Mouse (Mus musculus) forebrain, embryonic 16.5 days (tissue): ENCODE data around the gene Irak3. TPM values are rescaled to one million over a fixed set of nuclear protein-coding genes. Genes with fewer than 3 reads are reported as not detected.
"Not testable (repeated sequence)": the region's sequence is repeated elsewhere in the genome, so short reads cannot be mapped to it uniquely, and the experiment has no call there.

Experiments used
- ATAC-seq: fragments of 200-750 bp; cut with Nextera tagmentation; 2 replicates; pipeline ENCODE4 v1.8.0; 2017; ENCODE audit warnings: mild to moderate bottlenecking, moderate library complexity
- H3K27ac ChIP-seq: fragments of 300-500 bp; sonication (generic); 2 replicates; pipeline ENCODE4 v1.5.1; 2014; ENCODE audit warnings: low read length, control low read depth
- H3K27me3 ChIP-seq: fragments of 300-500 bp; sonication (generic); replicated peaks from 2 replicates; pipeline ENCODE4 v1.6.1; 2014; ENCODE audit warnings: low read length; ENCODE audit not compliant: control insufficient read depth, insufficient read depth
- H3K36me3 ChIP-seq: fragments of 300-500 bp; sonication (generic); 2 replicates; pipeline ENCODE4 v1.6.1; 2014; ENCODE audit not compliant: control insufficient read depth, insufficient read depth
- H3K4me1 ChIP-seq: fragments of 300-500 bp; sonication (generic); replicated peaks from 2 replicates; pipeline ENCODE4 v1.6.1; 2014; ENCODE audit warnings: low read length; ENCODE audit not compliant: control insufficient read depth, insufficient read depth
- H3K4me2 ChIP-seq: fragments of 300-500 bp; sonication (generic); 2 replicates; pipeline ENCODE4 v1.6.1; 2014; ENCODE audit warnings: mild to moderate bottlenecking, low read length, control low read depth
- H3K4me3 ChIP-seq: fragments of 300-500 bp; sonication (generic); replicated peaks from 2 replicates; pipeline ENCODE4 v1.5.1; 2014; ENCODE audit warnings: mild to moderate bottlenecking, low read length, control low read depth
- H3K9ac ChIP-seq: fragments of 300-500 bp; sonication (generic); replicated peaks from 2 replicates; pipeline ENCODE4 v1.6.1; 2014; ENCODE audit warnings: low read depth, low read length, control low read depth
- H3K9me3 ChIP-seq: fragments of 300-500 bp; sonication (generic); 2 replicates; pipeline ENCODE4 v1.6.1; 2016; ENCODE audit warnings: low read length; ENCODE audit not compliant: control insufficient read depth
- WGBS: fragments of 180-500 bp; shearing (Covaris S2); extraction: QIAGEN DNeasy Blood & Tissue Kit; methylation state at CpG from one replicate; pipeline ENCODE4 v1.1.7; 2014; 5-methylcytosine and 5-hydroxymethylcytosine counted together
- polyA plus RNA-seq: library from polyadenylated mRNA; unstranded; fragments of >200 nt; fragmentation: Nextera tagmentation; extraction: Ambion mirVana; gene quantifications from 2 replicates; pipeline ENCODE4 v1.2.1, GENCODE M21; 2015

Irak3 gene
- polyA plus RNA-seq, 1 experiment from 2014 or later: 0.23 TPM

- 100% methylated on average over 1 of the region's 1 CpGs for WGBS
- no peak overlapping the region for H3K27ac ChIP-seq
- H3K9ac ChIP-seq: no peak overlapping the region
- no peaks in the 10 kb centered on the region for H3K36me3 ChIP-seq
- no peaks in the 10 kb centered on the region for H3K9me3 ChIP-seq
- ATAC-seq: no peak
- no peak overlapping the region for H3K4me2 ChIP-seq
- peaks cover 6% of the 10 kb centered on the region for H3K4me1 ChIP-seq
- H3K27me3 ChIP-seq: no peaks in the 10 kb centered on the region
- no peak overlapping the region for H3K4me3 ChIP-seq
These were observed 86.7 kb downstream of the Irak3 start for GRCm38 (mm10) chr10:120115249-120115648.

GRCm38 (mm10) chr10:120114493-120114892 lies 87.4 kb downstream of the Irak3 start:
- H3K9me3 ChIP-seq: no peaks in the 10 kb centered on the region
- H3K27ac ChIP-seq: no peak overlapping the region
- H3K27me3 ChIP-seq: no peaks in the 10 kb centered on the region
- no peak overlapping the region for H3K4me2 ChIP-seq
- no peak overlapping the region for H3K4me3 ChIP-seq
- no peaks in the 10 kb centered on the region for H3K36me3 ChIP-seq
- 24% methylated on average over 7 of the region's 7 CpGs for WGBS
- no peak overlapping the region for H3K9ac ChIP-seq
- peaks cover 6% of the 10 kb centered on the region for H3K4me1 ChIP-seq
- no peak for ATAC-seq

- ATAC-seq: no peak
- Histone ChIP-seq H3K36me3 (no peaks in the 10 kb centered on the region), H3K9ac (no peak overlapping the region), H3K27ac (no peak overlapping the region), H3K4me3 (no peak overlapping the region), H3K9me3 (no peaks in the 10 kb centered on the region), H3K27me3 (no peaks in the 10 kb centered on the region), H3K4me1 (peaks cover 6% of the 10 kb centered on the region), H3K4me2 (no peak overlapping the region)
- 72% methylated on average over 6 of the region's 6 CpGs for WGBS
These were observed 88.0 kb downstream of the Irak3 start for GRCm38 (mm10) chr10:120113980-120114379.

GRCm38 (mm10) chr10:120113482-120113881 lies 88.4 kb downstream of the Irak3 start:
- H3K9ac ChIP-seq, H3K9me3 ChIP-seq, H3K36me3 ChIP-seq, H3K27ac ChIP-seq, H3K27me3 ChIP-seq, ATAC-seq, H3K4me1 ChIP-seq: not testable (repeated sequence)
- Histone ChIP-seq H3K4me3 (peak overlapping the region; percentile 70), H3K4me2 (peak overlapping the region; percentile 64)
- 75% methylated on average over 9 of the region's 9 CpGs for WGBS

- Histone ChIP-seq H3K27ac (peak within 1 kb of the TSS; percentile 36; the same call in 1 of the 2 replicates), H3K4me1 (peaks cover 6% of the 10 kb centered on the region), H3K4me3 (peak within 1 kb of the TSS; percentile 70), H3K9ac (peak within 1 kb of the TSS; percentile 62), H3K9me3 (no peaks in the 10 kb centered on the region), H3K4me2 (peak within 1 kb of the TSS; percentile 64), H3K27me3 (no peaks in the 10 kb centered on the region), H3K36me3 (no peaks in the 10 kb centered on the region)
- whole genome bisulfite sequencing: under 1% methylated on average over 55 of the region's 55 CpGs
- peak; percentile 100 for ATAC-seq
These were observed 89.2 kb downstream of the Irak3 start, which contains the start of gene Helb for GRCm38 (mm10) chr10:120112507-120113396. TSS of gene Helb (minus strand) at chr10:120112987.

- Histone ChIP-seq H3K9ac (no peak overlapping the region; the same call in 1 of the 2 replicates), H3K4me1 (peaks cover 6% of the 10 kb centered on the region), H3K36me3 (no peaks in the 10 kb centered on the region), H3K4me2 (peak overlapping the region; percentile 64), H3K27ac (no peak overlapping the region), H3K9me3 (no peaks in the 10 kb centered on the region), H3K4me3 (peak overlapping the region; percentile 70), H3K27me3 (no peaks in the 10 kb centered on the region)
- 69% methylated on average over 3 of the region's 3 CpGs for WGBS
- no peak for ATAC-seq
These were observed 90.1 kb downstream of the Irak3 start for GRCm38 (mm10) chr10:120111691-120112319.

- H3K9me3 ChIP-seq: no peaks in the 10 kb centered on the region
- WGBS: 74% methylated on average over 1 of the region's 1 CpGs
- ATAC-seq: no peak
These were observed 101.1 kb downstream of the Irak3 start for GRCm38 (mm10) chr10:120100806-120101205.

GRCm38 (mm10) chr10:120097564-120097963 lies 104.4 kb downstream of the Irak3 start:
- Histone ChIP-seq H3K27ac (no peak overlapping the region), H3K9ac (no peak overlapping the region), H3K36me3 (peaks cover 10% of the 10 kb centered on the region), H3K4me1 (no peaks in the 10 kb centered on the region), H3K4me3 (no peak overlapping the region), H3K4me2 (no peak overlapping the region), H3K27me3 (no peaks in the 10 kb centered on the region), H3K9me3 (no peaks in the 10 kb centered on the region)
- no peak for ATAC-seq
- WGBS: 93% methylated on average over 5 of the region's 5 CpGs

More at GRCm38 (mm10) chr10:120100806-120101205, 101.1 kb downstream of the Irak3 start:
- H3K4me3 ChIP-seq: no peak overlapping the region
- H3K27ac ChIP-seq: no peak overlapping the region
- H3K27me3 ChIP-seq: no peaks in the 10 kb centered on the region
- no peak overlapping the region for H3K9ac ChIP-seq
- H3K36me3 ChIP-seq: no peaks in the 10 kb centered on the region; the same call in 1 of the 2 replicates
- no peaks in the 10 kb centered on the region for H3K4me1 ChIP-seq
- no peak overlapping the region for H3K4me2 ChIP-seq

- no peaks in the 10 kb centered on the region for H3K27me3 ChIP-seq
- no peak overlapping the region for H3K9ac ChIP-seq
- H3K4me2 ChIP-seq: no peak overlapping the region
- H3K4me3 ChIP-seq: no peak overlapping the region
- 97% methylated on average over 5 of the region's 5 CpGs for WGBS
- ATAC-seq: no peak
- H3K4me1 ChIP-seq: no peaks in the 10 kb centered on the region
- peaks cover 10% of the 10 kb centered on the region for H3K36me3 ChIP-seq
- no peak overlapping the region for H3K27ac ChIP-seq
- no peaks in the 10 kb centered on the region for H3K9me3 ChIP-seq
These were observed 106.2 kb downstream of the Irak3 start for GRCm38 (mm10) chr10:120095716-120096115.
